Mouse (Mus musculus): ENCODE results near the gene Mettl26.

Mettl26 gene

GRCm38 (mm10) chr17:25837533-25837932 lies 37.3 kb upstream of the Mettl26 start:
- no peak for DNase-seq

- DNase-seq = peak in 1 of 2 experiments; percentile 3
Measured at GRCm38 (mm10) chr17:25838904-25839303, 36.0 kb upstream of the Mettl26 start.

DNA sequence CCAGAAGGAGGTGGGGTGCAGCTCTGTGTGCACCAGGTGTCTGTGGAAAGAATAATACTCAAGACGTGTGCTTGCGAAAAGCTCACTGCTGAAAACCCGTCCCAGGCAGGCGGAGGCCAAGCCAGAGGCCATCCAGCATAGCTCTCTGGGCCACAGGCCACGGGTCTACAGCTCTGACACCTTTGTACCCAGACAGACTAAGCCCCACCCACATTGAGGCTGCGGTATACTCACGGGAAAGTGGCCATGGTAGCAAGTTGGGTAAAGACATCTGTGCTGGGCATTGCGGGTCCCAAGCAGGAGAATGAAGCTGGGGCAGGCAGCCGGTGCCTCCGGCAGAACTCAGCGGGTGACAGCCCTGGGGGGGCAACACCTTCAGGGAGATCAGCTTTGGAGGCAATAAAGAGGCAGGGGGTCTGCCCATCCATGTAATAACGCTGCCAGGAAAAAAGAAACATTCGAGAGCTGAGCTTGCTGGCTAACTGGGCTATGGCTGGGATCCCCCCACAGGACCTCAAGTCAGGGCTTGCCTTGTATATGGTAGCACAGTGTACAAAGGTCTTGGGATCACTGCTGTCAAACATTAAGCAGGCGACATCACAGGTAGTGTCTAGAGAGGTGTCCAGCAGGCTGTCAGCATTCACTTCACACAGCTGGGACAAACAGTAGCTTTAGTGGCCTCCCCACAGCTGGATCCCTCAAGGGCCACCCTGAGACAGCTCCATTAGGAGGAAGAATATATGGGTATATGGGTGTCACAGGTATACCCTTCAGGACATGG lies 35.2 kb upstream of the Mettl26 start:
- DNase-seq = no peak

- DNase-seq = no peak
Measured at GRCm38 (mm10) chr17:25840519-25840918, 34.4 kb upstream of the Mettl26 start.

- no peak for DNase-seq
Measured at GRCm38 (mm10) chr17:25841117-25841880, 33.6 kb upstream of the Mettl26 start, which contains the start of gene Gm20683. Gene Gm20683, minus strand, starts transcription at chr17:25841763.

- no peak for DNase-seq
Measured at GRCm38 (mm10) chr17:25842509-25842908, 32.4 kb upstream of the Mettl26 start.

DNA sequence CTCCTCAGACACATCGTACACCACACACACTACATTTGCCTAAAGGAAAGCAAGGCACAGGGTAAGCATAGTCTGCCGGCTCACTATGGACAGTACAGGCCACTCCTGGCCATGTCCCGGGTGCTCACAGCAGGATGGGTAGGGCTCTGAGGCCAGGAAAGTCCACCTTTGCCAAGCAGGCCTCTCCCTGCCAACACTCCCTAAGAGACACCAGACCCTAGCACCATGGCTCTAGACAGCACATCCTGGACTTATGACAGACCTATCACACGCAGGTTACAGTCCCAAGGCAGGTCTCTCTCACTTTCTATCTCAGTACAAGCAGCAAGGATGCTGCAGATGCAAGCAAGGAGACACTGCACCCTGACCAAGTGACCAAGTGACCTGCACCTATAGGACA lies 31.8 kb upstream of the Mettl26 start:
- no peak for DNase-seq

DNA sequence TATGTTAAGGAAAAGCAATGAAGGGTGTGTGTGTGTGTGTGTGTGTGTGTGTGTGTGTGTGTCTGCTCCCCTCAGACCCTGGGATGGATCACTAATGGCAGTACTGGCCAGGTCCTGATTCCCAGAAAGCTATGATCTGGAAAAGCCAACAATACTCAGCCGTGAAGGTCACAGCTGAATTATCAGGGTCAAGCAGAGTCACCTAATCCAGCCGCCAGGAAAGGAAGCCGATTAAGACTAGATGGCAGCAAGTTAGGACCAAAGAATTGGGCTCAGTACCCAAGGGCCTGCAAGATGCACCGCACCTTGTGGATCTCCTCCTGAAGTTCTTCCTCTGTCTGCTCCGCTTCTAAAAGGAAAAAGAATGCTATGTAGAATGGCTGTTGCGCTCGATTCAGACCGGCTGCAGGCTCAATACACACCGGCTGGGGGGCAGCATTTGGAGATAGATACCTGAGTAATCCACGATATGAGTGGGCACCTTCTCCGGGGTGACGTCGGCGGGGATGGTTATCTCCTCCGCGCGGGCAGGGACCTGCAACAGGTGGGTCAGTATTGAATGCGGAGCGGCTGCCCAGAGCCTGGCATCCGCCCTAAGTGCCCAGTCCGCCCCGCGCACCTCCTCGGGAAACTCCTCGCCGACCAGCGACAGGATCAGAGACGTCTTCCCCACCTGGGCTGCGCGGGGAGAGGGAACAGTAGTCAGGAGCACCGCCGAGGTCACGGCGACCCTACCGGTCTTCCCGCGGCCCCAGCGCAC lies 31.1 kb upstream of the Mettl26 start:
- DNase-seq = no peak

- peak; percentile 95 to 97 for DNase-seq
Measured at GRCm38 (mm10) chr17:25844396-25844901, 30.4 kb upstream of the Mettl26 start, which contains the start of gene Rhot2. Gene Rhot2, minus strand, starts transcription at chr17:25844851.

- no peak for DNase-seq
Measured at GRCm38 (mm10) chr17:25860229-25860628, 14.6 kb upstream of the Mettl26 start.

- DNase-seq = peak; percentile 84 to 89
Measured at GRCm38 (mm10) chr17:25860832-25861703, 13.8 kb upstream of the Mettl26 start, which contains the start of gene Wdr90. Gene Wdr90, minus strand, starts transcription at chr17:25861501.

DNA sequence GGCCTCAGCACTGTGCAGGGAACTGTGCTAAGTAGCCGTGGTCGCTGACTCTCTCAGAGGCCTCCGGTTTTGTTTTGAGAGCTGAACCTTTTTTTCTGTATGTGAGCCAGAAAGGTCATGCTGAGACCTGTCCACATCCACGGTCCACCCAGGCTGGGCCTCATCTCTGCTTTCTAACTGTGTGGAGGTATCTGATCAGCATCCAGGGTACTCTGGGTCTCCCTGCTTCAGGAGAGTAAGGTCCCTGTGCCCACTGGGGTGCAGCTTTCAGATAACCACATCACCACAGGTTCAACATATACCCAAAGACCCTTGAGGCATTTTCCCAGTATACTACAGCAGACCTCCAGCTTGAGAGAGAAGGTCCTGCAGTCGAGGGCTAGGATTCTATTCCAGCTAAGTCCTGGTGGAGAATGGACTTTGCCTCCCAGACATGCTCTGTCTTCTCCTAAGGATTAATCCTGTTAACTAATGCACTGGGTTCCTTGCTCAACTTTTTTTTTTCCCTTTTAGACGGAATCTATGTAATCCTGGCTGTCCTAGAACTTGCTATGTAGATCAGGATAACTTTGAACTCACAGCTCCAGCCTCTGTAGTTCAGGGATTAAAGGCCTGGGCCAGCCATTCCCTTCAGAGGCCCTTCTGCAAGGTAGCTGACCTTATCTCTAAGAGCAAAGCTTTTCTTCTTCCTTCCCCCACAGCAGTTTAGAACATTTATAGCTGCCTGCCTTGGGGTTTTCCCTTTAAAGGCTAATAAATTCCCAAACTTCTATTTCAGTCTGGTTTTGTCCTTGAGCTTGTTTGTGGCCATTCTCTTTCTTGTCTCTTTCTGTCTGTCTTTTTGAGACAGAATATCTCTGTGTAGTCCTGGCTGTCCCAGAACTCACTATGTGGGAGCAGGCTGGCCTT lies 12.9 kb upstream of the Mettl26 start:
- DNase-seq = no peak

DNA sequence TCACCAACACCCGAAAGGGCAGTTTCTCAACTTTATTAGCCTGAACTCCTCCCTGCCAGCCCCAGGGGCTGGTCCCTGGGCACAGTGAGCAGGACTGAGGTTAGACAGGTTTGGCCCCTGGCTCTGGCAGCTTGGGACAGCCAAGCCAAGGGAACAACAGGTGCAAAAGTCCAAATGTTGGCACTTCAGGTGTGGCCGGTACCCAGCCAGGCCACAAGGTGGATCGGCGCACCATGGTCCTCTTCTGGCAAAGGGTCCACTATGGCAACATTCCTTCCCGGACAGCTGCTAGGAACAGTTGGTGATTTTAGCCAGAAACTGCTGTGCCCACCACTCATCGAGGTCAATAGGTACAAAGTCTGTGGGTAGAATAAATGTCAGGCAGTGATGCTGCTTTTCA lies 11.2 kb upstream of the Mettl26 start:
- no peak for DNase-seq

DNA sequence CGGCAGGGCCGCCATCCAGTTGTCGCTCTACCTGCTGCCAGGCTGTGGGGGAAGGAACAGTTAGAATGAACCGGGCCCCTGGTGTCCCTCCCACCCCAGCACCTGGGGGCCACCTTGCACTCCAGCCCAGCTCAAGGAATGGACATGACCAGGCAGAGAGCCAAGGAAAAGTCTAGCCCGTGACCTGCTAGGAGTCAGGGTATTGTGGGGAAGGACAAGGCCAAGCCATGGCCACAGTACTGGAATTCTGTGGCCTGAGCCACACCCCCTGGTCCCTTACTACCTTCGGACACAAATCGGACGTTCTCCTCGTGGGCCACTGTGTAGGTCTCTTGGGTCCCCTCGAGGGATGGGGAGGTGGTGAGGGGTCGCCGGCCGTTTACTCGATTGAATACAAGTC lies 10.6 kb upstream of the Mettl26 start:
- no peak for DNase-seq

GRCm38 (mm10) chr17:25865288-25865687 lies 9.6 kb upstream of the Mettl26 start:
- no peak for DNase-seq

DNA sequence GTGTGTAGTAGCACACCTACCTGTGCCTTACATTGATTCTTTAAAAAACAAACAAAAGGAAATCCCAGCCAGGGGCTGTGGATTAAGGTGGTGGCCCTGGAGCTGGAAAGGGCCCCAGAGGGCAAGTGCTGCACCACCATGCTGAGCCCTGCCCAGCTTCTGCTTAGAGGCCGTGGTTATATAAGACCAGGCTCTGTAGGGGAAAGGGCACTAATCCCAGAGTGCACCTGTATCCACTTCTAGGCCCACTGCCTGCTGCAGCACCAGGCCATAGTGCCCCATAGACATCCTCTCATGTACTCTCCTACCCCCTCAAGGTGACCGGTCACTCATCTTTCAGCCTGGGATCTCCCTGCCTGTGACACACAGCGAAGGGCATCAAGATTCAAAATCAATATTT lies 8.7 kb upstream of the Mettl26 start:
- DNase-seq = no peak

- no peak for DNase-seq
Measured at GRCm38 (mm10) chr17:25867509-25867835, 7.4 kb upstream of the Mettl26 start.

GRCm38 (mm10) chr17:25867836-25868600 lies 6.9 kb upstream of the Mettl26 start:
- peak in 1 of 2 experiments; percentile 40 for DNase-seq

DNA sequence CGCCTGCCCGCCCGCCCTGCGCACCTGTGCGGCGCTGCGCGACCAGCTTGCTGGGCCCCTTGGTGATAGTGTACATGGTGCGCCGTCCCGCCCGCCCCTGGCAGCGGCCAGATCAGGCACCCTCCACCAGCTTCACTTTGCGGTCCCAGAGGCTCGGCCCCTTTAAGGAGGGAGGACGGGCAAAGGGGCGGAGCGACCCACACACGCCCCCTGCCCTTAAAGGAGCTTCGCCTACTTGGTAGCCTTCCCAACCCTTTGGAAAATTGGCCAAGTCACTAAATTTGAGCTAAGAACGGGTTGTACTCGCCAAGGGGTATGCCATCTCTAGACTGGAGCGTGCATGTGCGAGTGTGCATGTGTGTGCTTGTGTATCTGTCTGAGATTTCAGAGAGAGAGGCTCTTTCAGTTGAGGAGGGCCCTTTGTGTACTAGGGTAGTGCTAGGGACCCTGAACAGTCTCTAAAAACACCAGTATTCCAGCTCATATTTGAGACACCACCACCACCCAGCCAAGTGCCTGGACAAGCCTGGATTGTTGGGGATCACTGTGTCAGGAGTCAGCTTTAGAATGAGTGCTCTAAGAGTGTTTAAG lies 6.2 kb upstream of the Mettl26 start, which contains the start of gene Mcrip2:
Gene Mcrip2, minus strand, starts transcription at position 164 of the 591 bp plus-strand sequence.
- DNase-seq = peak; percentile 63 to 66

GRCm38 (mm10) chr17:25869498-25869897 lies 5.4 kb upstream of the Mettl26 start:
- no peak for DNase-seq
